Mouse (Mus musculus): ENCODE data around the gene Kcnh1. TPM values are rescaled to one million over a fixed set of nuclear protein-coding genes. Genes with fewer than 3 reads are reported as not detected.

Gene Kcnh1
- total and polyA plus RNA-seq, 3 experiments, result not detected

DNA sequence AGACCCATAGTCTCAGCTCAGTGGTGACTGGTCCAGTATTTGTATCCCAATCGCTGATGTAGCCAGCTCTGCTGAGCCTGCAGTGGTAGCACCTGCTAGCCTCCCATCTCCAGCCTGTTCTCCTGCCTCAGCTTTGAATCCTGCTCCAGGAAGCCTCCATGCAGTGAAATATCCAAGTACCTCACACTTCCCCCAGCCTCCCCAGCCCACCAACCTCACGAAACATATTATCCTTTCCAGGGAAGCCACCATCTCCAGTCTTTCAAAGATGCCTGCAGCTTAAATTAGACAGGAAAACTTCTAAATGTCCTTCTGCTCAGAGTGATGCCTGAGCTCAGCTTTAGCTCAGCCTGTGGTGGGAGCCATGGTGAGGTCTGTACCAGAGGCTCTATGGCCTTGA, 168.6 kb downstream of the Kcnh1 start:
- no peak overlapping the region for H3K9ac ChIP-seq (ENCODE audit: insufficient read depth, low read depth)
- no peaks in the 10 kb centered on the region for H3K79me2 ChIP-seq (replicated peaks; ENCODE audit: control insufficient read depth, extremely low read depth, insufficient read depth, poor library complexity, severe bottlenecking)
- H3K4me1 ChIP-seq (ENCODE audit: control insufficient read depth in 1 of 2, insufficient read depth in 2 of 2), result peaks cover 0 to 4% of the 10 kb centered on the region in 2 experiments; a peak in 1 of 4 replicates
- no peak overlapping the region for H3K4me2 ChIP-seq (ENCODE audit: insufficient read depth, low read depth, poor library complexity, severe bottlenecking)
- no peak for TF ChIP-seq BHLHE40 (IDR thresholded peaks at IDR 0.05; ENCODE audit: low read depth, low read length)
- TF ChIP-seq MYC (IDR thresholded peaks at IDR 0.05; ENCODE audit: low read depth, low read length), result no peak
- no peak for TF ChIP-seq MAX (IDR thresholded peaks at IDR 0.05; ENCODE audit: low read length)
- no peak for TF ChIP-seq IRF4 (IDR thresholded peaks at IDR 0.05; ENCODE audit: low read depth, low read length)
- no peak for TF ChIP-seq USF2 (conservative IDR thresholded peaks at IDR 0.05; ENCODE audit: low read depth, low read length)
- TF ChIP-seq USF1 (IDR thresholded peaks at IDR 0.05; ENCODE audit: low read depth, low read length), result no peak
- no peak for TF ChIP-seq NRF1 (IDR thresholded peaks at IDR 0.05; ENCODE audit: low read depth, low read length)
- no peak for TF ChIP-seq SIN3A (IDR thresholded peaks at IDR 0.05; ENCODE audit: low read length)
- no peak overlapping the region for H3K27ac ChIP-seq (ENCODE audit: insufficient read depth, low read depth)
- in situ Hi-C loops (cut with MboI; ENCODE audit: low pct_ligation_motif_present, low pct_unique_long_range_greater_than_20kb, low sequenced_read_pairs) (no loop called here), dilution Hi-C loops (cut with MboI; ENCODE audit: extremely low pct_ligation_motif_present, extremely low pct_unique_long_range_greater_than_20kb, low sequenced_read_pairs) (no loop called here)
- no peaks in the 10 kb centered on the region for H3K36me3 ChIP-seq (replicated peaks in 1 of 2; ENCODE audit: control insufficient read depth in 1 of 2, insufficient read depth in 1 of 2, low read length in 1 of 2)
- no peaks in the 10 kb centered on the region for H3K9me3 ChIP-seq (replicated peaks; ENCODE audit: low read length)
- H3K4me3 ChIP-seq (replicated peaks in 1 of 3; ENCODE audit: low read depth in 2 of 3, low read length in 2 of 3, poor library complexity in 1 of 3), result no peak overlapping the region
- DNase-seq (ENCODE audit: extremely low read depth), result no peak
- peaks cover 73% of the 10 kb centered on the region for H3K27me3 ChIP-seq (replicated peaks)

- Histone ChIP-seq H3K4me2 (ENCODE audit: insufficient read depth, low read depth, poor library complexity, severe bottlenecking) (no peak overlapping the region), H3K27me3 (replicated peaks) (peaks cover 65% of the 10 kb centered on the region), H3K9me3 (replicated peaks; ENCODE audit: low read length) (peaks cover 5% of the 10 kb centered on the region), H3K36me3 (replicated peaks in 1 of 2; ENCODE audit: control insufficient read depth in 1 of 2, insufficient read depth in 1 of 2, low read length in 1 of 2) (no peaks in the 10 kb centered on the region), H3K4me3 (replicated peaks in 1 of 3; ENCODE audit: low read depth in 2 of 3, low read length in 2 of 3, poor library complexity in 1 of 3) (no peak overlapping the region), H3K9ac (ENCODE audit: insufficient read depth, low read depth) (no peak overlapping the region), H3K27ac (ENCODE audit: insufficient read depth, low read depth) (no peak overlapping the region), H3K79me2 (replicated peaks; ENCODE audit: control insufficient read depth, extremely low read depth, insufficient read depth, poor library complexity, severe bottlenecking) (no peaks in the 10 kb centered on the region), H3K4me1 (ENCODE audit: control insufficient read depth in 1 of 2, insufficient read depth in 2 of 2) (peaks cover 0 to 1% of the 10 kb centered on the region in 2 experiments; a peak in 1 of 4 replicates)
- TF ChIP-seq ELF1 (IDR thresholded peaks at IDR 0.05; ENCODE audit: low read depth, low read length), result no peak
- TF ChIP-seq IRF4 (IDR thresholded peaks at IDR 0.05; ENCODE audit: low read depth, low read length), result no peak
- TF ChIP-seq JUND (conservative IDR thresholded peaks at IDR 0.05; ENCODE audit: low read depth, low read length), result no peak
- no peak for TF ChIP-seq ZKSCAN1 (IDR thresholded peaks at IDR 0.05; ENCODE audit: borderline replicate concordance, low read depth, low read length)
- TF ChIP-seq RAD21 (IDR thresholded peaks at IDR 0.05; ENCODE audit: low read depth, low read length), result no peak
- no peak for TF ChIP-seq POLR2A (IDR thresholded peaks at IDR 0.05; ENCODE audit: low read depth, low read length)
- TF ChIP-seq SMC3 (IDR thresholded peaks at IDR 0.05; ENCODE audit: low read depth, low read length), result no peak
- no peak for TF ChIP-seq CTCF (conservative IDR thresholded peaks at IDR 0.05 in 1 of 2, IDR thresholded peaks at IDR 0.05 in 1 of 2; ENCODE audit: low read depth in 2 of 2, low read length in 2 of 2)
- TF ChIP-seq SIN3A (IDR thresholded peaks at IDR 0.05; ENCODE audit: low read length), result no peak
- in situ Hi-C loops (cut with MboI; ENCODE audit: low pct_ligation_motif_present, low pct_unique_long_range_greater_than_20kb, low sequenced_read_pairs), result no loop called here
- dilution Hi-C loops (cut with MboI; ENCODE audit: extremely low pct_ligation_motif_present, extremely low pct_unique_long_range_greater_than_20kb, low sequenced_read_pairs), result no loop called here
- no peak for DNase-seq (ENCODE audit: extremely low read depth)
These were observed 177.8 kb downstream of the Kcnh1 start for GRCm38 (mm10) chr1:192368336-192368735.

Measured in CH12.LX (cell line).